Mouse (Mus musculus): ENCODE results near the gene Slc25a38. TPM values are rescaled to one million over a fixed set of nuclear protein-coding genes. Genes with fewer than 3 reads are reported as not detected.
"Not testable (repeated sequence)": the region's sequence is repeated elsewhere in the genome, so short reads cannot be mapped to it uniquely, and the experiment has no call there.

Gene Slc25a38
- polyA plus RNA-seq, 1 experiment from 2014 or later: 48.6 TPM

DNA sequence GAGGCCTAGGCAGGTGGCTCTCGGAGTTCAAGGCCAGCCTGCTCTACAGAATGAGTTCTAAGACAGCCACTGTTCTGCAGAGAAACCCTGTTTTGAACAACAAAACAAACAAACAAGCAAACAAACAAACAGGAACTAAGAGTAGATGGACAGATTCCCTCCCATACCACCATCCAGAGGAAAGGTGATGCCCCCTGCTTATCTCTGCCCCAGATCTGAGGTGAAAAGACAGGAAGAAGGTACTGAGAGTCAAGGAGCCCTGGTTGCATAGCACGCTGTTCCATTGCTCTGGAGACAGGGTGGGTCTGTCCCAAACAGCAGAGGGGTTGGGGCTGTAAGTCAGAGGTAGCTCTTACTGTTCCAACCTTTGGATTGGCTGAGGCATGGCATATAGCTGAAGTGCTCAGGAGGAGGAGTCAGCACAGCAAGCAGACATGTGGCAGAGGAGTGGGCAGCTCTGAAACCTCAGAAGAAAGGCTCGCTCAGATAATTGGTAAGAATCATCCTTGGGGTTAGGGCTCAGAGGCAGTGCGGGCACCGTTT is 18.4 kb upstream of the Slc25a38 start, which contains the start of gene Ccr8:
TSS of gene Ccr8 (plus strand) at position 419 of the 543 bp plus-strand sequence.
- Histone ChIP-seq H3K4me2 (ENCODE audit: low read length) (no peak within 1 kb of the TSS), H3K9ac (ENCODE audit: low read depth, low read length) (no peak within 1 kb of the TSS), H3K4me3 (ENCODE audit: low read length) (no peak within 1 kb of the TSS), H3K27me3 (replicated peaks; ENCODE audit: control insufficient read depth, insufficient read depth, low read length) (no peaks in the 10 kb centered on the region), H3K9me3 (ENCODE audit: control insufficient read depth, low read length) (0 out of 2 replicates have a peak, but pooled peaks cover 2% of the 10 kb centered on the region), H3K36me3 (ENCODE audit: control insufficient read depth, insufficient read depth, low read length) (no peaks in the 10 kb centered on the region), H3K4me1 (ENCODE audit: control insufficient read depth, insufficient read depth, low read depth, low read length) (no peaks in the 10 kb centered on the region), H3K27ac (ENCODE audit: low read depth, low read length) (no peak within 1 kb of the TSS)
- no peak for ATAC-seq
- WGBS: 78% methylated on average over 5 of the region's 5 CpGs

DNA sequence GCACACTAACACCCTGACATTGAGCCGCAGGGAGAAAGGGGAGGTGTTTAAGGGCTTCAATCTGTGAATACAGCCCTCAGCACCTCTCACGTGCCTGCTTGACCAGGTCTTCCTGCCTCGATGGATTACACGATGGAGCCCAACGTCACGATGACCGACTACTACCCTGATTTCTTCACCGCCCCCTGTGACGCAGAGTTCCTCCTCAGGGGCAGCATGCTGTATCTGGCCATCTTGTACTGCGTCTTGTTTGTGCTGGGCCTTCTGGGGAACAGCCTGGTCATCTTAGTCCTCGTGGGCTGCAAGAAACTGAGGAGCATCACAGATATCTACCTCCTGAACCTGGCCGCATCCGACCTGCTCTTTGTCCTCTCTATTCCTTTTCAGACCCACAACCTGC is 16.5 kb upstream of the Slc25a38 start:
- H3K4me2 ChIP-seq (ENCODE audit: low read length): no peak overlapping the region
- H3K27me3 ChIP-seq (replicated peaks; ENCODE audit: control insufficient read depth, insufficient read depth, low read length): no peaks in the 10 kb centered on the region
- 91% methylated on average over 13 of the region's 13 CpGs for WGBS
- no peak overlapping the region for H3K4me3 ChIP-seq (ENCODE audit: low read length)
- no peaks in the 10 kb centered on the region for H3K36me3 ChIP-seq (ENCODE audit: control insufficient read depth, insufficient read depth, low read length)
- H3K9ac ChIP-seq (ENCODE audit: low read depth, low read length): no peak overlapping the region
- ATAC-seq: no peak
- no peaks in the 10 kb centered on the region for H3K4me1 ChIP-seq (ENCODE audit: control insufficient read depth, insufficient read depth, low read depth, low read length)
- H3K27ac ChIP-seq (ENCODE audit: low read depth, low read length): no peak overlapping the region
- H3K9me3 ChIP-seq (ENCODE audit: control insufficient read depth, low read length): no peaks in the 10 kb centered on the region

DNA sequence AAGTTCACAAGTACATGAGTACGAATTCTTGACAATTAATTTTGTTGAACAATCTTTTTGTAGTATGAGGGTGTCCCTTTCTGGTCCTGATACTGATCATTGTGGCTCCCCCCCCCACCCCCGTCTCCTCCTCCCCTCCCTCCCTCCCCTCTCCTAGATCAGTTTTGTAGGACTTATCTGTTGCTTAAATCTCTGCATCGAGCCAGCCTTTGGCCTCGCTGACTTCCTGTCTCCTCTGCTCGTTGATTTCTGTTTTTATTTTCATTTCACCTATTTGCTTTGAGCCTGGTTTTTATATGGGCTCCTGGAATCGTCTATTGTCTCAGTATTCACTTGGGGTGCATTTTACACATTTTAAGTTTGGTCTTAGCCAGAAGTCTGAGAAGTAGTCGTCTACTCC is 14.3 kb upstream of the Slc25a38 start:
- H3K9ac ChIP-seq (ENCODE audit: low read depth, low read length): no peak overlapping the region
- WGBS: 80% methylated on average over 7 of the region's 7 CpGs
- no peaks in the 10 kb centered on the region for H3K4me1 ChIP-seq (ENCODE audit: control insufficient read depth, insufficient read depth, low read depth, low read length)
- no peaks in the 10 kb centered on the region for H3K27me3 ChIP-seq (replicated peaks; ENCODE audit: control insufficient read depth, insufficient read depth, low read length)
- no peak overlapping the region for H3K4me2 ChIP-seq (ENCODE audit: low read length)
- no peak overlapping the region for H3K4me3 ChIP-seq (ENCODE audit: low read length)
- no peaks in the 10 kb centered on the region for H3K36me3 ChIP-seq (ENCODE audit: control insufficient read depth, insufficient read depth, low read length)
- H3K27ac ChIP-seq (ENCODE audit: low read depth, low read length): no peak overlapping the region
- ATAC-seq: no peak
- H3K9me3 ChIP-seq (ENCODE audit: control insufficient read depth, low read length): no peaks in the 10 kb centered on the region

DNA sequence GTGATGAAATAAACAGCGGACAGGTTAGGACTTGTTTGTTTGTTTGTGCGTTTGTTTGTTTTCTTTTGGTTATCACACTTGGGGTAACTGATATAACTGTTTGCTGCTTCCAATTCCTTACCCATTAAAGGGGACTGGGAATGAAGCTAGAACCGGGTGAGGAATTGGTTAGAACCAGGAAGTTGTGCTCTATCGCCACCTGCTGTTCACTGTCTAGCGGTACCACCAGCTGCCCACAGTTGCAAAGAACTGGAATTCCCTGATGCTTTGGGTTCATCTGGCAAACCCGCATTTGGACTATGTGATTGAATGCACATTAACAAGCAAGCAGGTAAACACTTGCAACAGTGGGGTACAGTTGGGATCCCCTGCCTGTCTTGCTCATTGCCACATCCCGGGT is 11.5 kb upstream of the Slc25a38 start:
- H3K4me1 ChIP-seq (ENCODE audit: control insufficient read depth, insufficient read depth, low read depth, low read length): no peaks in the 10 kb centered on the region
- ATAC-seq: no peak
- H3K4me2 ChIP-seq (ENCODE audit: low read length): no peak overlapping the region
- no peaks in the 10 kb centered on the region for H3K36me3 ChIP-seq (ENCODE audit: control insufficient read depth, insufficient read depth, low read length)
- no peaks in the 10 kb centered on the region for H3K27me3 ChIP-seq (replicated peaks; ENCODE audit: control insufficient read depth, insufficient read depth, low read length)
- H3K27ac ChIP-seq (ENCODE audit: low read depth, low read length): no peak overlapping the region
- peaks cover 4% of the 10 kb centered on the region for H3K9me3 ChIP-seq (ENCODE audit: control insufficient read depth, low read length)
- H3K4me3 ChIP-seq (ENCODE audit: low read length): no peak overlapping the region
- H3K9ac ChIP-seq (ENCODE audit: low read depth, low read length): no peak overlapping the region
- WGBS: 19% methylated on average over 7 of the region's 7 CpGs

DNA sequence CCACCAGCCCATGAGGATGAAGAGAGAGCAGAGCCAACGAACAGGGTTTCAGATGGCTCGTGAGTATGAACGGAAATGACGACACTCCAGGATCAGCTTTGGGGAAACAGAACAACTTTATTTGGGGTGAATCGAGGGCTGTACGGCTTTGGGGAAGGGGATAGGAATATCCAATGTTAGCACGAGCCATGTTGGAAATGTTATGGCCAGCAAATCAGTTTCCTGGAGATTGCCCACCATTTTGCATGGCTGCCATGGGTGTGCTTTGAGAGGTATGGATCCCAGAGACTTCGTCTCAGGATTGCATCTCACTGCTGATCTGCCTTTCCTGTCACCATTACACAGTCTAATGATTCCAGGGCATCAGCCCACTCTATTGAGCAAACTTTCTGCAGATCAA is 10.9 kb upstream of the Slc25a38 start:
- Histone ChIP-seq H3K4me1 (ENCODE audit: control insufficient read depth, insufficient read depth, low read depth, low read length) (no peaks in the 10 kb centered on the region), H3K9me3 (ENCODE audit: control insufficient read depth, low read length) (peaks cover 6% of the 10 kb centered on the region), H3K9ac (ENCODE audit: low read depth, low read length) (no peak overlapping the region), H3K4me3 (ENCODE audit: low read length) (no peak overlapping the region), H3K27ac (ENCODE audit: low read depth, low read length) (no peak overlapping the region), H3K27me3 (replicated peaks; ENCODE audit: control insufficient read depth, insufficient read depth, low read length) (no peaks in the 10 kb centered on the region), H3K4me2 (ENCODE audit: low read length) (no peak overlapping the region), H3K36me3 (ENCODE audit: control insufficient read depth, insufficient read depth, low read length) (no peaks in the 10 kb centered on the region)
- no peak for ATAC-seq
- 89% methylated on average over 8 of the region's 8 CpGs for WGBS

DNA sequence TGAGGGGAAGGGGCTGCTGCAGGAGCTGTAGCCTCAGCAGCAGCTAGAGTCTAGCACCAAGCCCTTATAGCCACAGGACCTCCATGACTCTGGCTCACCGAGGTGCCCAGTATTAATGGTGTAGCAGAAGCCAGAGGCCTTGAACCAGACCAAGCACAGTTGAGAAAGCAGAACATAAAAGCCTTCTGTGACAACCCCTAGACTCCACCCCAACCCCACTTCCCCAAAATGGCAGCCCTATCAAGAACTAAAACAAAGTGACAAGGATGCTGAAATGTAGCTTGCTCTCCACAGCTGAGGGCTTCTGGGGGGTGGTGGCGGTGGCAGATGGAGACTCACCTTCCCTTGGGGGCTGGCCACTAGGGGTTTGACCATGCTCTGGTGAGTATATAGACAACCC is 9.0 kb upstream of the Slc25a38 start:
- WGBS: 100% methylated on average over 2 of the region's 2 CpGs
- no peak overlapping the region for H3K4me2 ChIP-seq (ENCODE audit: low read length)

DNA sequence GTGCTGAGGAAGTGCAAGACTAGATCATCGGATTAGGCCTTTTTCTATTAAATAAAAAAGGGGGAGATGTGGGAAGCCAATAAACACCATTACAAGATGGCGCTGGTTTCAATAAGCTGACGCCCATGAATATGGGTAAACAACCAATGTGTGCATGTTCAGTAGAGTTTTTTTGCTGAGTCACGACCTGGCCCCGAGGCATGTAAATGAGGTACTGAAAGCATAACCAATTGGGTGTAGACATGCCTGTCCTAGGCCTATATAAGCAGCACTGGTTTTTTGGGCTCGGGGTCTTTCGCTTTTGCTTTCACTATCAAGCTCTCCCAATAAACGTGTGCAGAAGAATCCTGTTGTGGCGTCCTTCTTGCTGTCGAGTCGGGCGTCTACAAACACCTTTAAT is 1.2 kb upstream of the Slc25a38 start:
- WGBS: 95% methylated on average over 12 of the region's 12 CpGs
- H3K27me3 ChIP-seq (replicated peaks; ENCODE audit: control insufficient read depth, insufficient read depth, low read length): not testable (repeated sequence)

More for the DNA sequence above, 9.0 kb upstream of the Slc25a38 start:
- H3K36me3 ChIP-seq (ENCODE audit: control insufficient read depth, insufficient read depth, low read length): no peaks in the 10 kb centered on the region
- H3K27me3 ChIP-seq (replicated peaks; ENCODE audit: control insufficient read depth, insufficient read depth, low read length): no peaks in the 10 kb centered on the region
- ATAC-seq: no peak
- H3K4me1 ChIP-seq (ENCODE audit: control insufficient read depth, insufficient read depth, low read depth, low read length): no peaks in the 10 kb centered on the region
- H3K9me3 ChIP-seq (ENCODE audit: control insufficient read depth, low read length): peaks cover 6% of the 10 kb centered on the region
- H3K4me3 ChIP-seq (ENCODE audit: low read length): no peak overlapping the region
- H3K9ac ChIP-seq (ENCODE audit: low read depth, low read length): no peak overlapping the region
- no peak overlapping the region for H3K27ac ChIP-seq (ENCODE audit: low read depth, low read length)

DNA sequence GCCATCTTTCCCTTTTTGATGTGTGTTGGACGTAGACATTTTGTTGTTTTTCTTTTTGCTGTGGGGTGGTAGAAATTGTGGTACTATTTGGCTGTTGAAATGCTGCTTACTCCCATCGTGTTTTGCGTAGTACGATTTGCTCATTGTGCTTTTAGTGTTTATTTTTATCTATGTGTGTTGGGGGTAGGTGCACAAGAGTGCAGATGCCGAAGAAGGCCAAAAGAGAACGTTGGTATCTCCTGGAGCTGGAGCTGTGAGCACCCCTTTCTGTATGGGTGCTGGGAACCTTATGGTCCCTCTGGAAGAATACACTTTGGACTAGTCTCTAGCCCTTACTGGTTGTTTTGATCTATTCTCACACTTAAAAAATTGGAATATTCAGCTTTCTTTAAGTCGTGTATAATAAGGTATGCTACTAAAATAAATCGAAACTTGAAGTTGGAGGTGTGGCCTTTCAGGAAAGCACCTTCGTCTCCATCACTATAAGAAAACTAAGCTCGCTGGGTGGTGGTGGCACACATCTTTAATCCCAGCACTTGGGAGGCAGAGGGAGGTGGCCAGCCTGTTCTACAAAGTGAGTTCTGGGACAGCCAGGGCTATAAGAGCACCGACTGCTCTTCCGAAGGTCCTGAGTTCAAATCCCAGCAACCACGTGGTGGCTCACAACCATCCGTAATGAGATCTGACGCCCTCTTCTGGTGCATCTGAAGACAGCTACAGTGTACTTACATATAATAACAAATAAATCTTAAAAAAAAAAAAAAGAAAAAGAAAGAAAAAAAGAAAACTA is 1.2 kb downstream of the Slc25a38 start:
- peak overlapping the region; percentile 90 for H3K4me3 ChIP-seq (ENCODE audit: low read length)
- no peaks in the 10 kb centered on the region for H3K27me3 ChIP-seq (replicated peaks; ENCODE audit: control insufficient read depth, insufficient read depth, low read length)
- no peaks in the 10 kb centered on the region for H3K9me3 ChIP-seq (ENCODE audit: control insufficient read depth, low read length)
- WGBS: 78% methylated on average over 15 of the region's 15 CpGs
- no peak for ATAC-seq
- H3K4me1 ChIP-seq (ENCODE audit: control insufficient read depth, insufficient read depth, low read depth, low read length): no peaks in the 10 kb centered on the region; the same call in 1 of the 2 replicates
- H3K27ac ChIP-seq (ENCODE audit: low read depth, low read length): peak overlapping the region; percentile 97
- H3K9ac ChIP-seq (ENCODE audit: low read depth, low read length): peak overlapping the region; percentile 90
- peak overlapping the region; percentile 72 for H3K4me2 ChIP-seq (ENCODE audit: low read length)
- H3K36me3 ChIP-seq (ENCODE audit: control insufficient read depth, insufficient read depth, low read length): no peaks in the 10 kb centered on the region

More for the DNA sequence above, 1.2 kb upstream of the Slc25a38 start:
- H3K4me1 ChIP-seq (ENCODE audit: control insufficient read depth, insufficient read depth, low read depth, low read length); H3K9me3 ChIP-seq (ENCODE audit: control insufficient read depth, low read length); ATAC-seq; H3K4me3 ChIP-seq (ENCODE audit: low read length); H3K9ac ChIP-seq (ENCODE audit: low read depth, low read length); H3K27ac ChIP-seq (ENCODE audit: low read depth, low read length); H3K36me3 ChIP-seq (ENCODE audit: control insufficient read depth, insufficient read depth, low read length); H3K4me2 ChIP-seq (ENCODE audit: low read length): not testable (repeated sequence)

DNA sequence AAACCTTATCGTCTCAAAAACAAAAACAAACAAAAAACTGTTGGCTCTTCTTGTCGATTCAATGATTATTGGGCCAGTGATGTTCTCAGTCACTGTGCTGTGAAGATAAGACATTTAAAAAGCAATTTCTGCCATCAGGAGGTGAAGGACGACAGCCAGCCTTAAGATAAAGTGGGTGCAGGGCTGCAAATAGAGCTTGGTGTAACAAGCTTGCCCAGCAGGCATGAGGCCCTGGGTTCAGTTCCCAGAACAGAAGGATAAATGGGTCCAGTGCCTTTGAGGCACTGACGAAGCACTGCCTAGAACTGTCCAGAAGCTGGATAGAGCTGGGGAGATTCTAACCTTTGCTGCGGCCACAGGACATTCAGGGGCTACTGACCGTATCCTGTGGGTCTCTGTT is 2.3 kb downstream of the Slc25a38 start:
- Histone ChIP-seq H3K27me3 (replicated peaks; ENCODE audit: control insufficient read depth, insufficient read depth, low read length) (no peaks in the 10 kb centered on the region), H3K9ac (ENCODE audit: low read depth, low read length) (no peak overlapping the region), H3K36me3 (ENCODE audit: control insufficient read depth, insufficient read depth, low read length) (no peaks in the 10 kb centered on the region; the same call in 1 of the 2 replicates), H3K4me1 (ENCODE audit: control insufficient read depth, insufficient read depth, low read depth, low read length) (no peaks in the 10 kb centered on the region; the same call in 1 of the 2 replicates), H3K27ac (ENCODE audit: low read depth, low read length) (no peak overlapping the region), H3K4me3 (ENCODE audit: low read length) (no peak overlapping the region), H3K4me2 (ENCODE audit: low read length) (no peak overlapping the region), H3K9me3 (ENCODE audit: control insufficient read depth, low read length) (no peaks in the 10 kb centered on the region)
- 94% methylated on average over 6 of the region's 6 CpGs for WGBS
- ATAC-seq: no peak

Data from hindbrain, embryonic 16.5 days (tissue).